Mouse (Mus musculus) myocyte (in vitro differentiated cells): ENCODE measurements around the gene Cacna1d. TPM values are rescaled to one million over a fixed set of nuclear protein-coding genes. Genes with fewer than 3 reads are reported as not detected.

Experiments
- H3K27me3 ChIP-seq: one replicate; pipeline ENCODE4 v1.6.1; 2011; ENCODE audit not compliant: control insufficient read depth, insufficient read depth, insufficient read length
- H3K36me3 ChIP-seq: one replicate; pipeline ENCODE4 v1.6.1; 2011; ENCODE audit not compliant: control insufficient read depth, insufficient read depth
- H3K4me2 ChIP-seq: one replicate; pipeline ENCODE4 v1.6.1; 2011; ENCODE audit warnings: low read depth, control low read depth
- H3K4me3 ChIP-seq: one replicate; pipeline ENCODE4 v1.5.1; 2011; ENCODE audit warnings: mild to moderate bottlenecking, control low read depth, moderate library complexity
- H3K79me2 ChIP-seq: one replicate; pipeline ENCODE4 v1.6.1; 2011; ENCODE audit not compliant: control insufficient read depth, insufficient read depth
- H3ac ChIP-seq: one replicate; pipeline ENCODE4 v1.6.1; 2011; ENCODE audit not compliant: control insufficient read depth, insufficient read length
- CEBPB ChIP-seq: IDR thresholded peaks from 2 replicates; pipeline ENCODE4 v1.6.1; 2011; ENCODE audit warnings: mild to moderate bottlenecking, moderate library complexity; ENCODE audit not compliant: poor library complexity, insufficient read depth, severe bottlenecking
- E2F4 ChIP-seq: IDR thresholded peaks from one replicate; pipeline ENCODE4 v1.6.1; 2011; ENCODE audit warnings: mild to moderate bottlenecking, control low read depth, moderate library complexity; ENCODE audit not compliant: insufficient read depth
- MAX ChIP-seq: IDR thresholded peaks from one replicate; pipeline ENCODE4 v1.6.1; 2011; ENCODE audit warnings: low read depth, mild to moderate bottlenecking, control low read depth
- MYOD1 ChIP-seq, 3 experiments: IDR thresholded peaks; one replicate each; pipeline ENCODE4 v1.6.1; 2011; ENCODE audit warnings: control low read depth in 2 of 3, low read depth in 2 of 3, mild to moderate bottlenecking in 2 of 3, moderate library complexity in 1 of 3; ENCODE audit not compliant: insufficient read length in 2 of 3, control insufficient read depth in 1 of 3
- MYOG ChIP-seq, 3 experiments: IDR thresholded peaks; one replicate each; pipeline ENCODE4 v1.6.1; 2011; ENCODE audit warnings: control low read depth in 2 of 3, low read depth in 2 of 3, mild to moderate bottlenecking in 2 of 3; ENCODE audit not compliant: insufficient read length in 2 of 3, control insufficient read depth in 1 of 3, insufficient read depth in 1 of 3
- POLR2A ChIP-seq: IDR thresholded peaks from one replicate; pipeline ENCODE4 v1.6.1; 2011; ENCODE audit warnings: low read depth, mild to moderate bottlenecking, control low read depth, moderate library complexity; ENCODE audit not compliant: insufficient read length
- POLR2AphosphoS2 ChIP-seq: IDR thresholded peaks from one replicate; pipeline ENCODE4 v1.6.1; 2011; ENCODE audit warnings: low read depth, control low read depth; ENCODE audit not compliant: insufficient read length
- REST ChIP-seq: IDR thresholded peaks from one replicate; pipeline ENCODE4 v1.6.1; 2011; ENCODE audit warnings: mild to moderate bottlenecking, control low read depth, moderate library complexity; ENCODE audit not compliant: insufficient read depth, insufficient read length
- SRF ChIP-seq: IDR thresholded peaks from one replicate; pipeline ENCODE4 v1.6.1; 2011; ENCODE audit warnings: low read depth; ENCODE audit not compliant: control insufficient read depth, insufficient read length
- TCF12 ChIP-seq: IDR thresholded peaks from one replicate; pipeline ENCODE4 v1.6.1; 2011; ENCODE audit warnings: mild to moderate bottlenecking, control low read depth; ENCODE audit not compliant: poor library complexity, insufficient read depth, severe bottlenecking
- TCF3 ChIP-seq: IDR thresholded peaks from one replicate; pipeline ENCODE4 v1.6.1; 2011; ENCODE audit warnings: low read depth, control low read depth; ENCODE audit not compliant: insufficient read length
- USF1 ChIP-seq: IDR thresholded peaks from one replicate; pipeline ENCODE4 v1.6.1; 2011; ENCODE audit warnings: low read depth, mild to moderate bottlenecking, control low read depth, moderate library complexity
- polyA plus RNA-seq: library from polyadenylated mRNA; unstranded; fragments of >200 nt; fragmentation: generic; extraction: Trizol; gene quantifications from one replicate; pipeline ENCODE4 v1.2.1, GENCODE M21; 2012; ENCODE audit warnings: missing spikeins

The Cacna1d gene
- polyA plus RNA-seq, 1 experiment, result not detected

DNA sequence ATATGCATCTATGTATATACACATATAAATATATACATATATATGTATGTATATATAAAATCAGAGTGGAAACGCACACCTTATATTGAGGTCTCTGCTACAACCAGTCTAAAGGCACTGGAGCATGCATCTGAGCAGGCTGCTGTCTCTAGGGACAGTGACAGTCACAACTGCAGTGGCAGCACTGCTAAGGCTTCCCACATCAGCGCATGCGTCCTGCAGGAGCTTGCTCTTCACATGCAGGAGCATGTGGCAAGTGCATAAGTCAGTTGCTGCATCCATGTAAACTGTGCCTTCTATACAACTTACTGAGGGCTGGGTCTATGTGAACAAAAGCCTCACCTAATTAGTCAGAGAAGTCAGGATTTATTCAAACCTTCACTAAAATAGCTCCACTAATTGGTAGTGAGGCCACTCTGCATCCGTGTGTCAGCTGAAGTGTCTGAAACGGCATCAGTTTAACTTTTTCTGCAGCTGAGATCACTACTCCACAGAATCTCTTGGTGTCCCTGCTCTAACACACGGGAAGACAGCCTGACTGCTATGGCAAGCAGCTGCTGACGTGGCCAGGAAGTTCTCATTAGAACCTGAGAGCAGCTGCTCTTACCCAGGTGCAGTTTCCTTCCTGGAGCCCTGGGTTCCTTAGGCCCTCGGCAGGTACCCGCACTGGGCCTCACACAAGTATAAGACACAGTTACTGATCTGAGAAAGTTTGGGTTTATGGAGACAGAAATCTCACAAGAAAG lies 199.7 kb downstream of the Cacna1d start:
- TF ChIP-seq POLR2AphosphoS2, result no peak
- TF ChIP-seq POLR2A, result no peak
- no peak for TF ChIP-seq SRF
- no peak for TF ChIP-seq CEBPB
- TF ChIP-seq MAX, result no peak
- TF ChIP-seq REST, result no peak
- TF ChIP-seq USF1, result no peak
- no peak for TF ChIP-seq TCF3
- TF ChIP-seq MYOD1 (IDR thresholded peaks at IDR 0.05; ENCODE audit: control insufficient read depth in 1 of 3, insufficient read length in 2 of 3, low read depth in 2 of 3), result no peak
- TF ChIP-seq E2F4, result no peak
- no peak for TF ChIP-seq TCF12
- no peak for TF ChIP-seq MYOG (IDR thresholded peaks at IDR 0.05; ENCODE audit: control insufficient read depth in 1 of 3, insufficient read depth in 1 of 3, insufficient read length in 2 of 3, low read depth in 2 of 3)
- Histone ChIP-seq H3K79me2 (no peaks in the 10 kb centered on the region), H3K36me3 (no peaks in the 10 kb centered on the region), H3K27me3 (no peaks in the 10 kb centered on the region), H3K4me3 (no peak overlapping the region), H3K4me2 (no peak overlapping the region), H3ac (no peak overlapping the region)

DNA sequence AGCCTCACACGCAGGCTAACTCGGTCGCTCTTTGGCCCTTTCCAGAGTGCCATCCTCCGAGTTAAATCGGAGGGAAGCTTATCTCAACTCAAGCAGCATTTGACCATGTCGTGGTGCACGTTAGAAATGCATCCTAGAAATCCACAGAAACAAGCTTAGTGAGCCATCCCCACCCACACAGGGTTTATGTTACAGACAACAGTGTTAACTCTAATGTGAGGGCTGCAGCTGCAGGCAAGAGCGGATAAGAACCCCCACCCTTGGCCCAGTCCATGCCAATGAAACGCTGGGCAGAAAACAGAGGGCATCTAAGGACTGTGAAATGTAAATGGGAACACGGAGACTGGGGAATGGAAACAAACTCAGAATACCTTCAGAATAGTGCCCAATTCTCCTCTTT lies 206.8 kb downstream of the Cacna1d start:
- TF ChIP-seq MAX, result no peak
- TF ChIP-seq SRF, result no peak
- TF ChIP-seq MYOG (IDR thresholded peaks at IDR 0.05; ENCODE audit: control insufficient read depth in 1 of 3, insufficient read depth in 1 of 3, insufficient read length in 2 of 3, low read depth in 2 of 3), result no peak
- no peak for TF ChIP-seq E2F4
- TF ChIP-seq POLR2A, result no peak
- TF ChIP-seq TCF3, result no peak
- TF ChIP-seq MYOD1 (IDR thresholded peaks at IDR 0.05; ENCODE audit: control insufficient read depth in 1 of 3, insufficient read length in 2 of 3, low read depth in 2 of 3), result no peak
- no peak for TF ChIP-seq USF1
- no peak for TF ChIP-seq REST
- no peak for TF ChIP-seq TCF12
- H3K27me3 ChIP-seq, result peaks cover 8% of the 10 kb centered on the region
- H3K4me3 ChIP-seq, result no peak overlapping the region
- H3K36me3 ChIP-seq, result no peaks in the 10 kb centered on the region
- H3K79me2 ChIP-seq, result no peaks in the 10 kb centered on the region
- no peak overlapping the region for H3ac ChIP-seq
- no peak overlapping the region for H3K4me2 ChIP-seq

DNA sequence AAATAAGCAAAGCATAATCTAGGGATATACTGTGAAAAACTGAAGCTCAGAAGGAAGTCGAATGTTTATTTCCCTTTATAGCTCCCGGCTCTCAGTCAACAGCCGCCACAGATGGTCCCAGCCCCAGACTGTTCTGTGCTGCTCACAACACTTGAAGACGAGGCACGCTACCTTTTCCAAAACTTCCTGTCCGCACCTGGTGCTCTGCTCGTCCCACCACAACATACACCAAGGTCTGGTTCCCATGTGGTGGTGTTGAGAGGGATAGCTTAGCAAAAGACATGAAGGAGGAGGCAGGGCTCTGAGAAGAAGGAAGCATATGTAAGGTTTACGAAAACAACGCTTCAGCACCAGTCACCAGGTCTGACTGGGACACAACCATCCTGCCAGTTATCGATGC lies 207.2 kb downstream of the Cacna1d start:
- no peak overlapping the region for H3ac ChIP-seq
- TF ChIP-seq TCF3, result no peak
- TF ChIP-seq TCF12, result no peak
- TF ChIP-seq POLR2AphosphoS2, result no peak
- TF ChIP-seq CEBPB, result no peak
- no peak for TF ChIP-seq SRF
- no peak for TF ChIP-seq MYOD1 (IDR thresholded peaks at IDR 0.05; ENCODE audit: control insufficient read depth in 1 of 3, insufficient read length in 2 of 3, low read depth in 2 of 3)
- no peak for TF ChIP-seq MYOG (IDR thresholded peaks at IDR 0.05; ENCODE audit: control insufficient read depth in 1 of 3, insufficient read depth in 1 of 3, insufficient read length in 2 of 3, low read depth in 2 of 3)
- no peak for TF ChIP-seq E2F4
- no peak for TF ChIP-seq POLR2A
- TF ChIP-seq MAX, result no peak
- no peak for TF ChIP-seq USF1
- no peak for TF ChIP-seq REST
- H3K4me2 ChIP-seq, result no peak overlapping the region
- no peaks in the 10 kb centered on the region for H3K79me2 ChIP-seq
- H3K27me3 ChIP-seq, result peaks cover 8% of the 10 kb centered on the region
- H3K36me3 ChIP-seq, result no peaks in the 10 kb centered on the region
- no peak overlapping the region for H3K4me3 ChIP-seq

DNA sequence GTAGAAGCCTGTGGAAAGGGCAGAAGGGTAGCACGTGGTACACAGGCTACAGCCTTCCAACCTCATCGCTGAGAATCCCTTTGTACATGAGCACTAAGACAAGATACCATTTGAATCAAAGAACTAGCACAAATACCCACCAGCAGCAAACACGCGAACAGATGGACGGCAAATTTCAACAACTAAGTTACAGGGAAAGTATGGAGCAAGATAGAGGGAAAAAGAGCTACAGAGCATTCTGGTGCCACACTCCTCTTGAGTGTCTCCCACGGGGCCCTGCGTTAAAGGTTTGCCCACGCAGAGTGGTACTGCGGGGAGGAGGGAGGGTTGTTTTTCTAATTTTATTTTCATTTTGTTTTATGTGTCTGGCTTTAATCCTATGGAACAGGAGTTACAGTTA lies 215.7 kb downstream of the Cacna1d start:
- no peaks in the 10 kb centered on the region for H3K36me3 ChIP-seq
- H3K79me2 ChIP-seq, result no peaks in the 10 kb centered on the region
- no peak overlapping the region for H3K4me2 ChIP-seq
- peaks cover 33% of the 10 kb centered on the region for H3K27me3 ChIP-seq
- no peak overlapping the region for H3ac ChIP-seq
- no peak overlapping the region for H3K4me3 ChIP-seq
- TF ChIP-seq SRF (no peak), MAX (no peak), TCF3 (no peak), REST (no peak), POLR2AphosphoS2 (no peak), TCF12 (no peak), CEBPB (no peak), E2F4 (no peak), USF1 (no peak), POLR2A (no peak), MYOG (IDR thresholded peaks at IDR 0.05; ENCODE audit: control insufficient read depth in 1 of 3, insufficient read depth in 1 of 3, insufficient read length in 2 of 3, low read depth in 2 of 3) (no peak), MYOD1 (IDR thresholded peaks at IDR 0.05; ENCODE audit: control insufficient read depth in 1 of 3, insufficient read length in 2 of 3, low read depth in 2 of 3) (no peak)
